Mouse (Mus musculus) liver, embryonic 14.5 days (tissue): ENCODE results near the gene Cyp20a1.

Experiments used
- CTCF ChIP-seq: IDR thresholded peaks from 2 replicates; pipeline ENCODE4 v1.5.1; 2016; ENCODE audit warnings: antibody characterized with exemption, low read depth, control low read depth
- EP300 ChIP-seq: IDR thresholded peaks from 2 replicates; pipeline ENCODE4 v1.6.1; 2016; ENCODE audit warnings: antibody characterized with exemption, low read depth

- TF ChIP-seq CTCF (no peak), EP300 (no peak)
Observed at GRCm38 (mm10) chr1:60352786-60353185, 9.7 kb downstream of the Cyp20a1 start.
